Mouse (Mus musculus): ENCODE measurements around the gene Rbm48.

GRCm38 (mm10) chr5:3551481-3551880 is 44.9 kb downstream of the Rbm48 start:
- TF ChIP-seq CTCF (IDR thresholded peaks at IDR 0.05; ENCODE audit: borderline replicate concordance, insufficient read depth, low read depth, low read length) (no peak), POLR2A (IDR thresholded peaks at IDR 0.05; ENCODE audit: borderline replicate concordance, insufficient read depth, low read length) (no peak)
